Mouse (Mus musculus): ENCODE measurements around the gene Atg9b.

GRCm38 (mm10) chr5:24348546-24348945 is 43.4 kb downstream of the Atg9b start:
- TF ChIP-seq CTCF (conservative IDR thresholded peaks at IDR 0.05; ENCODE audit: insufficient read depth, insufficient read length, low read depth, low read length) (no peak), POLR2A (IDR thresholded peaks at IDR 0.05; ENCODE audit: low read depth, low read length) (no peak)
